Mouse (Mus musculus): Measurements from ENCODE around the gene Wwox. TPM values are rescaled to one million over a fixed set of nuclear protein-coding genes. Genes with fewer than 3 reads are reported as not detected.

Gene Wwox
- polyA plus RNA-seq, 1 experiment from 2014 or later: 8.9 TPM

- Histone ChIP-seq H3K9me3 (replicated peaks; ENCODE audit: control insufficient read depth, low read length) (no peaks in the 10 kb centered on the region), H3K27me3 (replicated peaks; ENCODE audit: control insufficient read depth, insufficient read depth, low read length) (no peaks in the 10 kb centered on the region), H3K9ac (ENCODE audit: low read length) (no peak overlapping the region), H3K4me2 (ENCODE audit: low read length) (no peak overlapping the region), H3K4me1 (ENCODE audit: control insufficient read depth, insufficient read depth, low read length) (peaks cover 13% of the 10 kb centered on the region; the same call in 1 of the 2 replicates), H3K36me3 (ENCODE audit: control insufficient read depth, insufficient read depth, low read length) (no peaks in the 10 kb centered on the region), H3K27ac (ENCODE audit: low read depth, low read length) (no peak overlapping the region), H3K4me3 (ENCODE audit: low read depth, low read length) (no peak overlapping the region)
- 59% methylated on average over 2 of the region's 2 CpGs for WGBS
- ATAC-seq: no peak
- DNase-seq (ENCODE audit: low spot score): no peak
Observed at GRCm38 (mm10) chr8:114605651-114606050, 166.2 kb downstream of the Wwox start.

GRCm38 (mm10) chr8:114609330-114609729 is 169.9 kb downstream of the Wwox start:
- WGBS: 91% methylated on average over 5 of the region's 5 CpGs
- ATAC-seq: no peak

DNA sequence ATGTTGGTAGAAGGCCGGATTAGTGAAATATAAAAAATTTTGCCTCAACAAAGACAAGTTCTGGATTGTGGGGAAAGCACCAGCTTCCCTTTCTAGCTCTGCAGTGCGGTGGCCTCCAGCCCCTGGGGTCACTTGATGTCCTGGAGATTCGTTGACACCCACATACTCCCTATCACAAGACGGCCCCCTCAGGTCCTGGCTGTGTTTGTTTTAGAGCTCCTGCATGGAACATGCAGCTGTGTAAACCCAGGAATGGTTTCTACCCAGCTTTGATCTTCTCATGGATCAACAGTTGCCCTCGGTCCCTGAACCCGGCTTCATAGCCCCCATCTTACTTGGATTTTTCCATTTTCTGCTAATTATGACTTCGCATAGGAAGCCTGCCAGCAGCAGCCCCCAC is 171.6 kb downstream of the Wwox start:
- no peak overlapping the region for H3K9ac ChIP-seq (ENCODE audit: low read length)
- 93% methylated on average over 7 of the region's 7 CpGs for WGBS
- H3K4me2 ChIP-seq (ENCODE audit: low read length): no peak overlapping the region
- no peak for ATAC-seq
- no peak overlapping the region for H3K4me3 ChIP-seq (ENCODE audit: low read depth, low read length)
- no peak overlapping the region for H3K27ac ChIP-seq (ENCODE audit: low read depth, low read length)
- H3K4me1 ChIP-seq (ENCODE audit: control insufficient read depth, insufficient read depth, low read length): no peaks in the 10 kb centered on the region
- H3K36me3 ChIP-seq (ENCODE audit: control insufficient read depth, insufficient read depth, low read length): no peaks in the 10 kb centered on the region
- no peaks in the 10 kb centered on the region for H3K27me3 ChIP-seq (replicated peaks; ENCODE audit: control insufficient read depth, insufficient read depth, low read length)
- H3K9me3 ChIP-seq (replicated peaks; ENCODE audit: control insufficient read depth, low read length): no peaks in the 10 kb centered on the region
- no peak for DNase-seq (ENCODE audit: low spot score)

More at GRCm38 (mm10) chr8:114609330-114609729, 169.9 kb downstream of the Wwox start:
- Histone ChIP-seq H3K9ac (ENCODE audit: low read length) (no peak overlapping the region), H3K27me3 (replicated peaks; ENCODE audit: control insufficient read depth, insufficient read depth, low read length) (no peaks in the 10 kb centered on the region), H3K9me3 (replicated peaks; ENCODE audit: control insufficient read depth, low read length) (no peaks in the 10 kb centered on the region), H3K4me1 (ENCODE audit: control insufficient read depth, insufficient read depth, low read length) (peaks cover 3% of the 10 kb centered on the region; the same call in 1 of the 2 replicates), H3K27ac (ENCODE audit: low read depth, low read length) (no peak overlapping the region), H3K4me3 (ENCODE audit: low read depth, low read length) (no peak overlapping the region), H3K36me3 (ENCODE audit: control insufficient read depth, insufficient read depth, low read length) (no peaks in the 10 kb centered on the region), H3K4me2 (ENCODE audit: low read length) (no peak overlapping the region)
- no peak for DNase-seq (ENCODE audit: low spot score)

- no peak for ATAC-seq
- no peaks in the 10 kb centered on the region for H3K4me1 ChIP-seq (ENCODE audit: control insufficient read depth, insufficient read depth, low read length)
- no peak for DNase-seq (ENCODE audit: low spot score)
- H3K4me2 ChIP-seq (ENCODE audit: low read length): no peak overlapping the region
- H3K9ac ChIP-seq (ENCODE audit: low read length): no peak overlapping the region
- no peaks in the 10 kb centered on the region for H3K36me3 ChIP-seq (ENCODE audit: control insufficient read depth, insufficient read depth, low read length)
- no peaks in the 10 kb centered on the region for H3K9me3 ChIP-seq (replicated peaks; ENCODE audit: control insufficient read depth, low read length)
- H3K27ac ChIP-seq (ENCODE audit: low read depth, low read length): no peak overlapping the region
- no peaks in the 10 kb centered on the region for H3K27me3 ChIP-seq (replicated peaks; ENCODE audit: control insufficient read depth, insufficient read depth, low read length)
- WGBS: 93% methylated on average over 3 of the region's 3 CpGs
- H3K4me3 ChIP-seq (ENCODE audit: low read depth, low read length): no peak overlapping the region
Observed at GRCm38 (mm10) chr8:114612091-114612490, 172.6 kb downstream of the Wwox start.

- H3K27me3 ChIP-seq (replicated peaks; ENCODE audit: control insufficient read depth, insufficient read depth, low read length): no peaks in the 10 kb centered on the region
- H3K27ac ChIP-seq (ENCODE audit: low read depth, low read length): no peak overlapping the region
- no peak overlapping the region for H3K4me2 ChIP-seq (ENCODE audit: low read length)
- no peak overlapping the region for H3K4me3 ChIP-seq (ENCODE audit: low read depth, low read length)
- no peaks in the 10 kb centered on the region for H3K9me3 ChIP-seq (replicated peaks; ENCODE audit: control insufficient read depth, low read length)
- 75% methylated on average over 4 of the region's 4 CpGs for WGBS
- no peaks in the 10 kb centered on the region for H3K4me1 ChIP-seq (ENCODE audit: control insufficient read depth, insufficient read depth, low read length)
- ATAC-seq (no peak), DNase-seq (ENCODE audit: low spot score) (no peak)
- H3K9ac ChIP-seq (ENCODE audit: low read length): no peak overlapping the region
- H3K36me3 ChIP-seq (ENCODE audit: control insufficient read depth, insufficient read depth, low read length): no peaks in the 10 kb centered on the region
Observed at GRCm38 (mm10) chr8:114615413-114615812, 176.0 kb downstream of the Wwox start.

- ATAC-seq (no peak), DNase-seq (ENCODE audit: low spot score) (no peak)
- H3K9me3 ChIP-seq (replicated peaks; ENCODE audit: control insufficient read depth, low read length): no peaks in the 10 kb centered on the region
- no peak overlapping the region for H3K4me3 ChIP-seq (ENCODE audit: low read depth, low read length)
- H3K4me1 ChIP-seq (ENCODE audit: control insufficient read depth, insufficient read depth, low read length): no peaks in the 10 kb centered on the region
- no peak overlapping the region for H3K4me2 ChIP-seq (ENCODE audit: low read length)
- no peaks in the 10 kb centered on the region for H3K27me3 ChIP-seq (replicated peaks; ENCODE audit: control insufficient read depth, insufficient read depth, low read length)
- H3K9ac ChIP-seq (ENCODE audit: low read length): no peak overlapping the region
- WGBS: 90% methylated on average over 6 of the region's 6 CpGs
- no peak overlapping the region for H3K27ac ChIP-seq (ENCODE audit: low read depth, low read length)
- no peaks in the 10 kb centered on the region for H3K36me3 ChIP-seq (ENCODE audit: control insufficient read depth, insufficient read depth, low read length)
Observed at GRCm38 (mm10) chr8:114615908-114616307, 176.5 kb downstream of the Wwox start.

DNA sequence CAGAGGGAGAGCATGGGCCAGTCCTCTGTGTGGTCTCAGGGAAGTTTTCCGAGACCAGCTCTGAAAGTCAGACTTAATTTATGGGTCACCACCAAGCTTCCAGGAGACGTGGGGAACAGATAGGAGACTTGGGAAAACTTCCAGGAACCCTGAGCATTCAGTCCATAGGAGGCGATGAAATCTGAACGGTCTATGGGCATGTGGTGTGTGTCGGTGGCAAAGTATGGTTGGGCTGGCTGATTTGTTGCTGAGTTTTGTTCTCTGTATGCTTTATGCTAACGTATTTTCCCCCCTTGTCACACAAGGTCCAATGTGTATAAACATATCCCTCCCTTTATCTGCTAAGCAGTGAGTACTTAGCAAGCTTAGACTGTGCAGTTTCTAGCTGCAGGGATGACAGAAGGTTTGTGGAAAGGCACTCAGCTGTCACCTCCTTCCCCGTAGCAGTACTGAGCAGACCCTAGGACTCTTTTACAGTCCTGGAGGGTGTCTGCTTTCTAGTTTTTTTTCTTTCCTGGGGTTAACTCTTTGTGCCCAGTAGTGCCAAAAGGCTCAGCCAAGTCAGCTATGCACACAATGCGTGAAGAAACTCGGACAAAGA is 179.6 kb downstream of the Wwox start:
- Histone ChIP-seq H3K4me3 (ENCODE audit: low read depth, low read length) (no peak overlapping the region), H3K9ac (ENCODE audit: low read length) (no peak overlapping the region), H3K9me3 (replicated peaks; ENCODE audit: control insufficient read depth, low read length) (no peaks in the 10 kb centered on the region), H3K27me3 (replicated peaks; ENCODE audit: control insufficient read depth, insufficient read depth, low read length) (no peaks in the 10 kb centered on the region), H3K36me3 (ENCODE audit: control insufficient read depth, insufficient read depth, low read length) (no peaks in the 10 kb centered on the region), H3K4me1 (ENCODE audit: control insufficient read depth, insufficient read depth, low read length) (no peaks in the 10 kb centered on the region), H3K4me2 (ENCODE audit: low read length) (no peak overlapping the region), H3K27ac (ENCODE audit: low read depth, low read length) (no peak overlapping the region)
- ATAC-seq: no peak
- 61% methylated on average over 9 of the region's 9 CpGs for WGBS
- DNase-seq (ENCODE audit: low spot score): no peak

DNA sequence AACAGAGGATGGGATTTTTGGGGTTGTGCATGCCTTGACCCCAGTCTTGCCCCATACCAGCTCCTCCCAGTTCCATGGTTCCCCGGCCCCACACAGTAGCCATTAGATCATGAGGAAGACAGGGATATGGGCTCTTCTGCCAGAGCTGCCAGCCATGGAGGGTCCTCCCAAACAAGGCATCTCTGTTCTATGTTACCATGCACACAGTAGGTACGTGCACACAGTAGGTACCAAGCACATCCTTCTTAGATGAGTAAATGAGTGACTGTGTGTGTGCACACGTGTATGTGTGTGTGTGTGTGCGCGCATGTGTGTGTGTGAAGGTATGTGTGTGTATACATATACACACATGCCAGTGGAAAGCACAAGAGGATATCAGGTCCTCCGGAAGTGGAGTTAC is 185.9 kb downstream of the Wwox start:
- no peak overlapping the region for H3K27ac ChIP-seq (ENCODE audit: low read depth, low read length)
- no peaks in the 10 kb centered on the region for H3K9me3 ChIP-seq (replicated peaks; ENCODE audit: control insufficient read depth, low read length)
- H3K36me3 ChIP-seq (ENCODE audit: control insufficient read depth, insufficient read depth, low read length): no peaks in the 10 kb centered on the region
- H3K4me1 ChIP-seq (ENCODE audit: control insufficient read depth, insufficient read depth, low read length): no peaks in the 10 kb centered on the region
- no peak overlapping the region for H3K9ac ChIP-seq (ENCODE audit: low read length)
- H3K4me2 ChIP-seq (ENCODE audit: low read length): no peak overlapping the region
- no peak for DNase-seq (ENCODE audit: low spot score)
- 90% methylated on average over 6 of the region's 6 CpGs for whole genome bisulfite sequencing
- no peak overlapping the region for H3K4me3 ChIP-seq (ENCODE audit: low read depth, low read length)
- no peaks in the 10 kb centered on the region for H3K27me3 ChIP-seq (replicated peaks; ENCODE audit: control insufficient read depth, insufficient read depth, low read length)
- no peak for ATAC-seq

DNA sequence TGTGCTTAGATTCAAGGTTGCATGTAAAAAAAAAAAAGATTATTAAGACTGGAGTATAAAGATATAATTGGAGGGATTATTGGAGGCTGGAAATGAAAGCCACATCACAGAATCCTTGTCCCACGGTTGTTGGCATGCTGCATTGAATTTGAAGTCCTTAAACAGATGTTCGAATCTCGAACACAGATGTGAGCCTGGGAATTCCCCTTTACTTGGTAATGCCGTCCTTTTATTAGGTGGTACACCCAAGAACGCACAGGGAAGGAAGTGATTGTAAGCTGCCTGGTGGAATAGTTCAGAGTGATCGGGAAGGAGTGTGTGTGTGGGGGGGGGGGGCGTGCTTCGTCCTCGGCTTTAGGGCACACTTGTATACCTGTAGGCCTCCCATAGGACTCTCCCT is 187.4 kb downstream of the Wwox start:
- ATAC-seq (no peak), DNase-seq (ENCODE audit: low spot score) (no peak)
- H3K36me3 ChIP-seq (ENCODE audit: control insufficient read depth, insufficient read depth, low read length): no peaks in the 10 kb centered on the region
- H3K27me3 ChIP-seq (replicated peaks; ENCODE audit: control insufficient read depth, insufficient read depth, low read length): no peaks in the 10 kb centered on the region
- no peaks in the 10 kb centered on the region for H3K9me3 ChIP-seq (replicated peaks; ENCODE audit: control insufficient read depth, low read length)
- H3K27ac ChIP-seq (ENCODE audit: low read depth, low read length): no peak overlapping the region
- H3K4me2 ChIP-seq (ENCODE audit: low read length): no peak overlapping the region
- H3K4me1 ChIP-seq (ENCODE audit: control insufficient read depth, insufficient read depth, low read length): no peaks in the 10 kb centered on the region
- H3K9ac ChIP-seq (ENCODE audit: low read length): no peak overlapping the region
- H3K4me3 ChIP-seq (ENCODE audit: low read depth, low read length): no peak overlapping the region
- 84% methylated on average over 9 of the region's 9 CpGs for WGBS
